Mouse (Mus musculus) lung, embryonic 15.5 days (tissue): Measurements from ENCODE around the gene Stra8. TPM values are rescaled to one million over a fixed set of nuclear protein-coding genes. Genes with fewer than 3 reads are reported as not detected.

Experiments
- ATAC-seq: fragments of 200-750 bp; cut with Nextera tagmentation; 2 replicates; pipeline ENCODE4 v1.8.0; 2017; ENCODE audit warnings: moderate number of reproducible peaks, borderline replicate concordance; ENCODE audit not compliant: low FRiP score, low TSS enrichment; ENCODE audit errors: extremely low read depth
- H3K27ac ChIP-seq: fragments of 300-500 bp; sonication (generic); 2 replicates; pipeline ENCODE4 v1.5.1; 2015; ENCODE audit warnings: moderate library complexity, mild to moderate bottlenecking, inconsistent platforms
- H3K27me3 ChIP-seq: fragments of 300-500 bp; sonication (generic); 2 replicates; pipeline ENCODE4 v1.6.1; 2015; ENCODE audit warnings: inconsistent platforms
- H3K36me3 ChIP-seq: fragments of 300-500 bp; sonication (generic); 2 replicates; pipeline ENCODE4 v1.6.1; 2015; ENCODE audit warnings: inconsistent platforms
- H3K4me1 ChIP-seq: fragments of 300-500 bp; sonication (generic); 2 replicates; pipeline ENCODE4 v1.6.1; 2015; ENCODE audit warnings: inconsistent platforms
- H3K4me2 ChIP-seq: fragments of 300-500 bp; sonication (generic); 2 replicates; pipeline ENCODE4 v1.6.1; 2015; ENCODE audit warnings: inconsistent platforms, mild to moderate bottlenecking, moderate library complexity
- H3K4me3 ChIP-seq: fragments of 300-500 bp; sonication (generic); 2 replicates; pipeline ENCODE4 v1.5.1; 2015; ENCODE audit warnings: mild to moderate bottlenecking, inconsistent platforms
- H3K9ac ChIP-seq: fragments of 300-500 bp; sonication (generic); 2 replicates; pipeline ENCODE4 v1.6.1; 2015; ENCODE audit warnings: inconsistent platforms
- H3K9me3 ChIP-seq: fragments of 300-500 bp; sonication (generic); 2 replicates; pipeline ENCODE4 v1.6.1; 2016; ENCODE audit warnings: inconsistent platforms
- WGBS: fragments of 180-500 bp; shearing (Covaris S2); methylation state at CpG from one replicate; pipeline ENCODE4 v1.1.7; 2015; 5-methylcytosine and 5-hydroxymethylcytosine counted together
- polyA plus RNA-seq: library from polyadenylated mRNA; unstranded; fragments of >200 nt; fragmentation: Nextera tagmentation; extraction: Ambion mirVana; gene quantifications from 2 replicates; pipeline ENCODE4 v1.2.1, GENCODE M21; 2015

Stra8 gene
- polyA plus RNA-seq, 1 experiment from 2014 or later: not detected

DNA sequence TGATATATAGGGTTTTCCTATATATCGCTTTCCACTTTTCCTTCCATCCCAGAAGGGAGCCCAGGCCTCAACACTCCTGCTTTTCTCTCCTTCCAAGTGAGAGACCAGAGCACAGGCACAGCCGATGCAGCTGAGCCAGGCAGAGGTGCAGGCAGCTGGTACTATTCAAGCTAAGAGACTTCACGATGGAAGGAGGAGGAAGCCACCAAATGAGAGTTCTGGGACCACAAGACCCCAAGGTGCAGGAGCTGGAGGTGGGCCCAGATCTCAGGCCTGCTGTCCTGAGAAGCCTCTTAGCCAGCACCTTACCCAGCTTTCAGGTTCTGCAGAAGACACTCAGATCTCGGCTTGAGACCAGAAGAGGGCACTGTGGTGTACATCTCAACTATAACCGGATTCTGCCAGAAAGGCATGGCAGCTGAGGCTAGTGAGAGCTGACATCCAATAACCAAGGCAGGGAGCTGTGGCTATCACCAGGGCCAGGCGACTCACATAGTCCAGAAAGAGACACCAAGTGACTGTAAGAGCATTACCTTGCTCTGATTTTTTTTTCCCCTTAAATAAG, 40.0 kb upstream of the Stra8 start:
- Histone ChIP-seq H3K27ac (no peak overlapping the region), H3K9me3 (no peaks in the 10 kb centered on the region), H3K27me3 (no peaks in the 10 kb centered on the region), H3K4me1 (peaks cover 29% of the 10 kb centered on the region), H3K4me2 (no peak overlapping the region), H3K9ac (no peak overlapping the region), H3K36me3 (peaks cover 47% of the 10 kb centered on the region), H3K4me3 (no peak overlapping the region)
- ATAC-seq: no peak
- 58% methylated on average over 6 of the region's 6 CpGs for WGBS

DNA sequence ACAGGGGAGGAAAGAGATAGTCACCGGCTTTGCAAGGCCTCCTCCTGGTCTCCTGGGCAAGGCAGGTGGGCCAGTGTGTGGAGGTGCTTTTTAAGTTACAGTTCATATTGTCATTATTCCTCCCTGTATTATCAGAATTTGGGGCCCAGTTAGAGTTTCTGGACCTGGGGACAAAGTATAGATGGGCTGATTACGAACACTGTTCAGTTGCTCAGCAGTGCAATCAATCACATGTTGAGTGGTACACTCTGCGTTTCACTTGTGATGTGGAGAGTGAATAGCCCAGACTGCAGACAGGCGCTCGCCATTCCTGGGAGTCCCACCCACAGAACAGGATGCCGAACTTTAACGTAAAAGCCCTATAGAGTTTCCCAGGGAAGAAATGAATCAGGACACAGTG, 35.2 kb upstream of the Stra8 start:
- no peaks in the 10 kb centered on the region for H3K27me3 ChIP-seq
- no peak overlapping the region for H3K27ac ChIP-seq
- no peak overlapping the region for H3K4me2 ChIP-seq
- H3K9ac ChIP-seq: no peak overlapping the region
- no peaks in the 10 kb centered on the region for H3K9me3 ChIP-seq
- WGBS: 79% methylated on average over 7 of the region's 7 CpGs
- no peak for ATAC-seq
- H3K4me1 ChIP-seq: no peaks in the 10 kb centered on the region
- H3K4me3 ChIP-seq: no peak overlapping the region
- H3K36me3 ChIP-seq: peaks cover 68% of the 10 kb centered on the region

DNA sequence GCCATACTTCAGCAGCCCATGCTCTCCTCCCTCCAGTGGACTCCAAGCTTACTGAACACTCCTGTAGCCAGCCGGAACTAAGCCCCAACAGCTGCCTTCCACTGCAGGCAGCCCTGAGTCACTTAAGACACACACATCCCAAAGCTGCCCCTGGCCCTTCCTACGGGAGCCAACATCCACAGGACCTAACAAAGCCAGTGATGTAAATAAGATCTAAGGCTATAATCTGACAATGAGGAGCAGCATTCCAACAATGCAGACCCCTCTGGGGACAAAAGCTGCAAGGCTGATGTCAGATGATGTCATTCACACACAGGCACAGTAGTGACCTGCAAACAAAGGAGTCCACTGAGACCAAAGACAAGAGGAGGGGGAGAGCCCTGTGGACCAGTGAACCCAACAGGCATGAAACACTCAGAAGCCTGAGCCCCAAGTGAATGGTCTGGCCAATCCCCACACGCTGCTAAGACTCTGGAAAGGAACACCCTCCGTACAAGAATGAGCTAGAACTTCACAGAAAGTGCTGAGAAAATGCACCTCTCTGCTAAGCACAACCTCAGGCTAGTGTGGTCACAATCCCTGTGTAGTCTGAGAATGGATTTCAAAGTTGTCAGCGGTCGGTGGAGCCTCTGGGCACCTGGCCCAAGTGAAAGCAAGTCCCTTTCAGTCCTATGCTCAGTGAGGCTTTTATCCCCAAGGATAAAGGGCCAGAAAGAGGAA, 32.7 kb upstream of the Stra8 start:
- Histone ChIP-seq H3K27me3 (no peaks in the 10 kb centered on the region), H3K27ac (no peak overlapping the region), H3K4me3 (no peak overlapping the region), H3K4me1 (no peaks in the 10 kb centered on the region), H3K36me3 (peaks cover 71% of the 10 kb centered on the region), H3K9me3 (no peaks in the 10 kb centered on the region), H3K9ac (no peak overlapping the region), H3K4me2 (no peak overlapping the region)
- ATAC-seq: no peak
- WGBS: 75% methylated on average over 6 of the region's 6 CpGs

DNA sequence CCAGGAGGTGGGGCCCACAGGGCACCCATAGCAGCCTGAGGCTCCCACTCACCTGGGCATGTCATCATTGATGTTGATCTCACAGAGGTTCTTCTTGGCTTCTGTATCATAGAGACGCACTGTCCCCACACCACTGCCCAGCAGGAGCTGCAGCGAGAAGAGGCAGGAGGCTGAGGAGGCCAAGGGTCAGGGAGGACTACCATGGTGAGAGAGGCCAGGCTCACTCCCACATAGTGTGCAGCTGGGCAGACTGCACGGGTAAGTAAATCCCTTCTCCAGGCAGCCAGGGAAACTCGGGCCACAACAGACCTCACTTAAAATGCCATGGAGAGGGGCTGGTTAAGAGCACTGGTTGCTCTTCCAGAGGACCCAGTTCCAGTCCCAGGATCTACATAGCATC, 30.8 kb upstream of the Stra8 start:
- no peaks in the 10 kb centered on the region for H3K9me3 ChIP-seq
- peaks cover 67% of the 10 kb centered on the region for H3K36me3 ChIP-seq
- 77% methylated on average over 4 of the region's 4 CpGs for WGBS
- no peak overlapping the region for H3K27ac ChIP-seq
- no peak overlapping the region for H3K4me3 ChIP-seq
- no peaks in the 10 kb centered on the region for H3K4me1 ChIP-seq
- no peak overlapping the region for H3K9ac ChIP-seq
- H3K27me3 ChIP-seq: no peaks in the 10 kb centered on the region
- no peak overlapping the region for H3K4me2 ChIP-seq
- no peak for ATAC-seq

DNA sequence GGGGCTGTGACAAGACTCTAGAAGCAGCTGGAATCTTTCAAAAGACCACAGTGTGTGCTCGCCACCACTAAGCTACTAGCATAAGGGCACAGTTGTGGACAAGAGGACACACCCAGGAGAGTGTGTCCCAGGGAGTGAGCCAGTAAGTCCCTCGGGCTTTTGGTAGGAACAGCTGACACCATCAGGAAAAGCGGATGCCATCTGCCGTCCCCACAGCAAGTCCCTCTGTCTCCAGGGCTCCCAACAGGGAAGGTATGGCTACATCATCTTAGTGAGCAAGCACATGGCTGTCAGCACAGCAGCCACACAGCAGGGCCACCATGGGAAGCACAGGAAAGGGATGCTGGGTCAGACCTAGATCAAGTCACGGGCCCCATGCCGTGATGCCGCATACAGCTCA, 24.4 kb upstream of the Stra8 start:
- Histone ChIP-seq H3K4me1 (no peaks in the 10 kb centered on the region), H3K4me2 (no peak overlapping the region), H3K9ac (no peak overlapping the region), H3K27ac (no peak overlapping the region), H3K4me3 (no peak overlapping the region), H3K9me3 (no peaks in the 10 kb centered on the region), H3K27me3 (no peaks in the 10 kb centered on the region), H3K36me3 (peaks cover 84% of the 10 kb centered on the region)
- WGBS: 87% methylated on average over 7 of the region's 7 CpGs
- no peak for ATAC-seq

DNA sequence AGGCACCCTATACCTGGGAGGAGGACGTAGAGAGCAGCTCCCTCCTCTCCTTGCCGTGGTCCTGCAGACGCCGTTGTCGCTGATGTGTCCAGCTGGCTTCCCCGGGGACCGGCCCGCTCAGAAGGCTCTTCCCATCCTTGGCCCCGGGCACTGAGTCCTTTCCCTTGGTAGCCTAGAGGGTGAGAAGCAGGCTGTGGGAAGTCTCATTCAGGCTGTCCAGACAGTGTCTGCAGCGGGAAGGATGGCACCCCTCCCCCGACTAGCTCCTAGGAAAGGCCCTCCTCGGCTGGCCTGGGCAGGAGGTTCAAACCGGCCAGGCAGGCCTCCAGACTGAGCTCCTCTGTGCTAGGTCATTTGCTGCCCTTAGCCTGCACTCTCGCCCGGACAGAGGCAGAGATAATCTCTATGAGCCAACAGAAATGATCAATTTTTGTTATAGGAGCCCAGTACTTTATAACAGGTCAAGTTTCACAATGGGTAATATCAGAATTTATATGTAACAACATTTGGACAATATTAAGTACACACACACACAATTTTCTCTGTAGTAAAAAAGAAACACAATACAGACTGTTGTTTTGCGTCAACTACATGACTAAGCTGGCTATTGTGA, 23.7 kb upstream of the Stra8 start:
- Histone ChIP-seq H3K27ac (no peak overlapping the region), H3K4me2 (no peak overlapping the region), H3K4me3 (no peak overlapping the region), H3K9me3 (no peaks in the 10 kb centered on the region), H3K36me3 (peaks cover 84% of the 10 kb centered on the region), H3K9ac (no peak overlapping the region), H3K4me1 (peaks cover 3% of the 10 kb centered on the region; the same call in 1 of the 2 replicates), H3K27me3 (no peaks in the 10 kb centered on the region)
- no peak for ATAC-seq
- WGBS: 57% methylated on average over 16 of the region's 16 CpGs

DNA sequence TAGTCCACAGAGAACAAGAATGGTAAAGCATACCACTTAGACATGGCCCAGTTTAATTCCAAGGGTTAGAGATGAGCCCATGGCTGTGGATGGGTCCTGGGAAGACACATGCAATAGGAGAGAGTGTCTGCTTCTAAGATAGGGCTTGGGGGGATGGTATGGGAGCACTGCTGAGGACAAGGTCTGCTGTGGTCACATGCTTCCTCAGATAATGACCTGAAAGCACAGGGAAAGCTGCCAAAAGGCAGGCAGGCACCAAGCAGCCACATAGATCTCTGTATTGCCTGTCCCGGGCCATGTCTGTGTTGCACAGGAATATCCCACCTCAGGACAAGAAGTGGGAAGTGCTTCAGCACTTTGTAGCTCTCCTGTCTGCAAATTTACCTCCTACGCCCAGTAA, 20.8 kb upstream of the Stra8 start:
- H3K9ac ChIP-seq: no peak overlapping the region
- 75% methylated on average over 2 of the region's 2 CpGs for WGBS
- H3K36me3 ChIP-seq: peaks cover 66% of the 10 kb centered on the region
- H3K4me3 ChIP-seq: no peak overlapping the region
- H3K4me1 ChIP-seq: peaks cover 16% of the 10 kb centered on the region
- no peaks in the 10 kb centered on the region for H3K9me3 ChIP-seq
- ATAC-seq: no peak
- H3K27ac ChIP-seq: no peak overlapping the region
- H3K4me2 ChIP-seq: no peak overlapping the region
- H3K27me3 ChIP-seq: no peaks in the 10 kb centered on the region

DNA sequence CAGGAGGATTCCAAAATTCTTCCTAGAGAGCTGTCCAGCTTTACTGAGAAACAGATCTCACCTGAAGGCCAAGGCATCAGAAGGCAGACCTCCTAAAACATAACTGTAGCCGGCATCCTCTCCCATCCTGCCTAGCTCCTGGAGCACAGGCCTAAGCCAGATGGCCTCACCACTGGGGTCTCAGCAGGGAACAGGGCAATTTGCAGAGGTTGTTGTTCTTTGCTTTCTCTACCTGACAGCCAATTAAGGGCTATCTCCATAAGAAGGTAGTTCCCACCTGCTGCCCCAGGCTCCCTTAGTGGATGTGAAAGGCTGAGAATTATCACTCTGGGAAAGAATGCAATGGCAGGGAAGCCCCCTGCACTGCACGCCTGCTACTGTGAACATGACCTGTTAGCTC, 19.0 kb upstream of the Stra8 start:
- 61% methylated on average over 2 of the region's 2 CpGs for WGBS
- H3K27me3 ChIP-seq: no peaks in the 10 kb centered on the region
- H3K27ac ChIP-seq: no peak overlapping the region
- no peak for ATAC-seq
- peaks cover 33% of the 10 kb centered on the region for H3K4me1 ChIP-seq
- H3K36me3 ChIP-seq: peaks cover 60% of the 10 kb centered on the region
- no peak overlapping the region for H3K4me2 ChIP-seq
- no peaks in the 10 kb centered on the region for H3K9me3 ChIP-seq
- H3K9ac ChIP-seq: no peak overlapping the region
- H3K4me3 ChIP-seq: no peak overlapping the region

DNA sequence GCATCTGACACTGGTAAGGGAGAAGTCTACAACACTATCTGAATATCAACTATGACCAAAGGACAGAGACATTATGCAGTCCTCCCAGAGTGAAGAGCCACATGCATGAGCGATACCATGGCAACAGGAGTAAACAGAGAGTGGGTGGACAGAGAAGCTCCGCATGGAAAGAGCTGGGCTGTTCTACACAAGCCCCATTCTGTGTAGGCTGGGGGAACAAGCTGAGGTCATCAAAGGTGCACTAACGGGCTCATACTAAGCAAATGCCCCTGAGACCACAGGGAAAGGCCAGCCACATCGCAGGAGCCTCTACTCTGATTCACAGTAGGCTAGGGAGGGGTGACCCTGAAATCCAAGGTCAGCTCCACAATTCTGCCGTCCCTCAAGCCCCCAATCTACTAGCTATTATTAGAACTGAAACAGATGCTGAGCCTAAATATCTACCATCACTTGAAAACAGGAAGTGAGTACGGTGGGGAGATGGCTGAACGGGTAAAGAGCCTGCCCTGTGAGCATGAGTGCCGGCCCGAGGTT, 18.0 kb upstream of the Stra8 start:
- H3K4me1 ChIP-seq: peaks cover 38% of the 10 kb centered on the region
- peak overlapping the region; percentile 46 for H3K4me2 ChIP-seq
- H3K36me3 ChIP-seq: peaks cover 57% of the 10 kb centered on the region
- no peaks in the 10 kb centered on the region for H3K27me3 ChIP-seq
- no peak overlapping the region for H3K4me3 ChIP-seq
- no peak overlapping the region for H3K9ac ChIP-seq
- no peaks in the 10 kb centered on the region for H3K9me3 ChIP-seq
- WGBS: 44% methylated on average over 9 of the region's 9 CpGs
- ATAC-seq: no peak
- peak overlapping the region; percentile 87 for H3K27ac ChIP-seq

DNA sequence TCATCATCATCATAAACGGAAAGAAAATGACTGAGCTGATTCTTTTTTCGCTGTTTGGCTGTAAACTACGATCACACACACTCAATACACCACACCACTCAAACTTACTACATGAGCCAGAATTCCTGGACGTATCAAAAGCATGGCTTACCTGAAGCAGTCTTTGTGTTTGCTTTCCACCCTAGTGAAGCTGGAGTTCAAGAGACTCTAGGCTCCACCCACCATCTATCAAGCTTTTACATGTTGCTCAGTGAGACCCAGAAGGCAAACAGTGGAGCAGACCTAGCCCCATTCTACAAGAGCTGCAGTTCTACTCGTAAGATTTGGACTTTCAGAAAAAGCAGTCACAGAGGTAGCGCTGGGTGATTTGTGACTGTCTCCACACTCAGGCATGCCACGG, 17.4 kb upstream of the Stra8 start:
- no peak overlapping the region for H3K4me3 ChIP-seq
- H3K4me1 ChIP-seq: peaks cover 44% of the 10 kb centered on the region
- H3K27ac ChIP-seq: peak overlapping the region; percentile 87
- H3K36me3 ChIP-seq: peaks cover 58% of the 10 kb centered on the region
- peak; percentile 12 for ATAC-seq
- peak overlapping the region; percentile 46 for H3K4me2 ChIP-seq
- H3K9me3 ChIP-seq: no peaks in the 10 kb centered on the region
- H3K9ac ChIP-seq: no peak overlapping the region
- no peaks in the 10 kb centered on the region for H3K27me3 ChIP-seq
- 60% methylated on average over 7 of the region's 7 CpGs for WGBS

DNA sequence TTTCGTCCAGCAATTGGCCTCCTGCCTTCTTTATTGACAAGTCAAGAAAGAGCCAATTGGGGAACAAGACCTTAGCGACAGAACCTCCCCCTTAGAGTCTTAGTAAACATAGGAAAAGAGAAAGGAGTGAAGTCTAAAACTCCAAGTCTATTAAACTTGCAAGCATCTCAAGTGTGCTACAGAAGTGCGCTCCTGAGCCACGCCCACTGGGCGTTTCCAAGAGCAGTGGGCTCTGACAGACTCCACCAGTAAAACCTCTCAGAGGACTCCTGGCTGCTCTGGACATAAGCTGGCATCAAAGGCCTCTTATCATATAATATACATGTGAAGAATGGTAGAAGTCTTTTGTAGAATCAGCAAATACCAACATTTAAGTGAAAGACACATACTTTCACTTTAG, 16.5 kb upstream of the Stra8 start:
- H3K4me2 ChIP-seq: peak overlapping the region; percentile 46; the same call in 1 of the 2 replicates
- no peaks in the 10 kb centered on the region for H3K27me3 ChIP-seq
- H3K9ac ChIP-seq: no peak overlapping the region
- H3K27ac ChIP-seq: peak overlapping the region; percentile 87
- peaks cover 56% of the 10 kb centered on the region for H3K36me3 ChIP-seq
- ATAC-seq: peak; percentile 72
- H3K9me3 ChIP-seq: no peaks in the 10 kb centered on the region
- no peak overlapping the region for H3K4me3 ChIP-seq
- 62% methylated on average over 5 of the region's 5 CpGs for WGBS
- H3K4me1 ChIP-seq: peaks cover 46% of the 10 kb centered on the region

DNA sequence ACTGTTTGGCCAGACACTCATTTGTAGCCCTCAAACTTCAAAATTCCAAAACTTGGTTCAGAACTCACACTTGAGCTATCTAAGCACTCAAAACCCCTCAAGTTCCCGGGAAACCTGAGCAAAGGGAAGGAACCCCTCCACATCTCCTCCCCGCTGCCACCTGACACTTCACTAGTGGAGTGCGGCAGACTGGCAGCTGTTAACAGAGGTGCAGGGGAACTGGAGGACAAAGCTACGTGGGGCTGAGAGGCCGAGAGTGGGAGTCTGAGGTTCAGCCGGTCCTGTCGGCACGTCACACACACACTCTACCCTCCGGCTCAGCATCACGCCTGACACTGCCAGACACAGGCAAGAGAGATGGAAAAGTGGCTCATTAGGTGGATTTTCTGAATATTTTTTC, 16.1 kb upstream of the Stra8 start:
- H3K4me1 ChIP-seq: peaks cover 46% of the 10 kb centered on the region
- H3K9me3 ChIP-seq: no peaks in the 10 kb centered on the region
- WGBS: 44% methylated on average over 10 of the region's 10 CpGs
- peaks cover 58% of the 10 kb centered on the region for H3K36me3 ChIP-seq
- ATAC-seq: peak; percentile 82
- peak overlapping the region; percentile 87 for H3K27ac ChIP-seq
- no peak overlapping the region for H3K9ac ChIP-seq
- no peaks in the 10 kb centered on the region for H3K27me3 ChIP-seq
- H3K4me2 ChIP-seq: peak overlapping the region; percentile 29; the same call in 1 of the 2 replicates
- no peak overlapping the region for H3K4me3 ChIP-seq
